Mouse (Mus musculus) embryo, embryonic 10.5 days (tissue): ENCODE measurements around the gene Atxn7.
A peak's percentile ranks its signal among the peaks of the same experiment; 100 is the strongest.

Experiments used
- DNase-seq: peaks from one replicate; pipeline ENCODE4 v3.0.0-alpha.2; 2015; ENCODE audit warnings: low spot score

The Atxn7 gene

DNA sequence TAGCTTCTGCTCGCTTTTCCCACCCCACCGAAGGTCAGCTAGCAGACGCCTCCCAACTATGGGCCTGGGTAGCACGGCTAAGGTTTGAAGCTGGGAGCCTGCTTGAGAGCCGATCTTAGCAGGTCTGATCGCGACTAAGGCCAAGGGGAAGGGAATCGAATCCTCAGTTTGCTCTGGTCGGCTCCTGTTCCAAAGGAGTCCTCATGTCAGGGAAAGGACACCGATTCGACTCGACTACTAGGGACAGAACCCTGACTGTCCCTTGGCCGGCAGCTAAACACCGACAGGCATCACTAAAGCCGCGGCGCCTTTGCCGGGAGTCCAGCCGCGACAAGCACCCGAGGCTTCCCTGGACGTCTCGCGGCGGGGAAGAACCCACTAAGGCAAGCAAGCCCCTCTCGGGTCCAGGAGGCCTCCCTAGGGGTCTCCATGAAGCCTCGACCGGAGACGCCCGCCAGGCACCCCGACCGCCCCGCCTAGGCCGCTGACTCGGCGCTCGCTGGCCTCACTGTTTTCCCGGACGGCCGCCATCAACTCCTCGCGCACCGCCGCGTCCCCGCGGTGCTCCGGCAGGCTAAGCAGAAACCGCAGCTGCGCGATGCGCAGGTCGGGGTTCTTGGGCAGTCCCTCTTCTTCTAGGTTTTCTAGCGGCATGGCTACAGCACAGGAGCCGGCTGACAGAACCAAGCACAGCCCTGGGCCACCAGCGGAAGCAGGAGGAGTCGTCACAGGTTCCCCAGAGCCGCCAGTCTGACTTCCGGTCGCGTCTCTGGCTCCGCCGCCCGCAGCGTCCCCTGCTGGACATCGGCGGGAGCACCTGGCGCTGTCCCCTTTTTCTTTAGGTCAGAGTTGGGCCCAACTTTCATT is 159.2 kb downstream of the Atxn7 start, which contains the start of gene Psmd6:
Psmd6 (minus strand) TSS at position 755 of the 867 bp plus-strand sequence.
- peak; percentile 90 for DNase-seq
